Mouse (Mus musculus) spleen, postnatal 14 days (tissue): ENCODE data around the gene Ints5.
"Not testable (repeated sequence)": the region's sequence is repeated elsewhere in the genome, so short reads cannot be mapped to it uniquely, and the experiment has no call there.

Source experiments
- DNase-seq, 2 experiments: peaks; one replicate each; pipeline ENCODE4 v3.0.0; 2021 to 2022; ENCODE audit warnings: low spot score in 2 of 2

Gene Ints5

GRCm38 (mm10) chr19:8887585-8888463, 5.0 kb upstream of the Ints5 start:
- DNase-seq, result no peak

GRCm38 (mm10) chr19:8888511-8889385, 4.1 kb upstream of the Ints5 start, which contains the start of the genes 1810009A15Rik and Gm49416:
Gene 1810009A15Rik (plus strand): TSS chr19:8888853.
Gene Gm49416 (plus strand): TSS chr19:8888926.
- DNase-seq, result peak; percentile 88 to 93

GRCm38 (mm10) chr19:8895397-8895960, 2.7 kb downstream of the Ints5 start:
- no peak for DNase-seq

- not testable (repeated sequence) for DNase-seq
Observed at GRCm38 (mm10) chr19:8896231-8896630, 3.4 kb downstream of the Ints5 start.

GRCm38 (mm10) chr19:8897211-8897864, 4.5 kb downstream of the Ints5 start:
- peak in 1 of 2 experiments; percentile 16 for DNase-seq

GRCm38 (mm10) chr19:8897865-8898495, 5.2 kb downstream of the Ints5 start, which contains the start of gene Ganab:
Gene Ganab (plus strand): TSS chr19:8898071.
- peak; percentile 91 to 94 for DNase-seq

GRCm38 (mm10) chr19:8898576-8898975, 5.8 kb downstream of the Ints5 start:
- DNase-seq, result no peak

GRCm38 (mm10) chr19:8899079-8899478, 6.3 kb downstream of the Ints5 start:
- no peak for DNase-seq

GRCm38 (mm10) chr19:8903412-8903811, 10.6 kb downstream of the Ints5 start:
- DNase-seq, result no peak

GRCm38 (mm10) chr19:8908531-8908930, 15.7 kb downstream of the Ints5 start:
- DNase-seq, result no peak

GRCm38 (mm10) chr19:8911810-8912209, 19.0 kb downstream of the Ints5 start:
- DNase-seq, result no peak

- DNase-seq, result no peak
Observed at GRCm38 (mm10) chr19:8914212-8914611, 21.4 kb downstream of the Ints5 start.

- DNase-seq, result no peak
Observed at GRCm38 (mm10) chr19:8919000-8919399, 26.2 kb downstream of the Ints5 start.

- DNase-seq, result no peak
Observed at GRCm38 (mm10) chr19:8919684-8920072, 26.9 kb downstream of the Ints5 start.

GRCm38 (mm10) chr19:8920073-8920736, 27.4 kb downstream of the Ints5 start, which contains the start of gene B3gat3:
Gene B3gat3 (plus strand): TSS chr19:8920374.
- peak; percentile 76 to 85 for DNase-seq

GRCm38 (mm10) chr19:8920836-8921291, 28.1 kb downstream of the Ints5 start:
- no peak for DNase-seq

GRCm38 (mm10) chr19:8921741-8922140, 28.9 kb downstream of the Ints5 start:
- DNase-seq, result no peak

GRCm38 (mm10) chr19:8926766-8927165, 34.0 kb downstream of the Ints5 start:
- no peak for DNase-seq

GRCm38 (mm10) chr19:8927891-8928525, 35.2 kb downstream of the Ints5 start:
- no peak for DNase-seq
